In the genomic region with DNA sequence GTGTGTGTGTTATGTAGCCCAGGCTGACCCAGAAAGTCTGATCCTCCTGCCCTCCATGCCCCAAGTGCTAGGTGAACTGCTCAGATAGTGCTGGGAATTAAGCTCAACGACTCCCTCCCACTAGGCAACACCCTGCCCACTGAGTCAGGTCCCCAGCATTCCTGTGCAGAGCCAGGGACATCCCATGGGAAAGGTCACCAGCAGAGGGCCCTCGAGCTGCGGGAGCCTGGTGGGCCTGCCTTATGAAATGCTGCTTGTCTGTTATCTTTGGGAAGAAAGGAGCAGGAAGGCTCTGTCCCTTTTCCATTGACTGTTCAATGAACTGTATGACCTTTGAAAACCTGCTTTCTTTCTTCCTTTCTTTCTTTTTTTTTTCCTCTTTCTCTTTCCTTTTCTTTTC, we compare ENCODE assay signal across 8 mouse cellular contexts.
DNase-seq lines count a peak whose midpoint lies in the region; TF ChIP-seq lines count a peak whose summit lies in the region.

No protein-coding gene starts in this region.

- no peak overlapping the region for H3K27ac ChIP-seq in left cerebral cortex, adult 2 months

- DNase-seq in left cerebral cortex, adult 2 months (ENCODE audit: extremely low spot score in 1 of 2, low spot score in 2 of 2) = no peak
- DNase-seq in left cerebral cortex, adult 11 months (ENCODE audit: low spot score) = no peak
- DNase-seq in R1 (ENCODE audit: low read depth, low spot score) = peak; percentile 68
- DNase-seq in brain, adult 2 months (ENCODE audit: low read depth, low spot score) = peak; percentile 42
- DNase-seq in kidney, adult 9 months = peak; percentile 69
- peak; percentile 90 for DNase-seq in testis, postnatal 10 days (ENCODE audit: low spot score)
- no peak for DNase-seq in thymus, postnatal 14 days
- DNase-seq in natural killer cell, adult 2 months (ENCODE audit: low spot score in 2 of 2) = no peak

- H3K4me3 ChIP-seq in left cerebral cortex, adult 2 months = no peak overlapping the region

- peak; percentile 56 for TF ChIP-seq CTCF in left cerebral cortex, adult 2 months (IDR thresholded peaks at IDR 0.05)

- intact Hi-C loops in left cerebral cortex, adult 2 months (cut with DNase I) = loop anchor here (2.0 to 5.0 kb wide), 2 partner anchors 45 to 81 kb away; no protein-coding TSS in a partner anchor

Comparison
In these comparisons a context has a peak if more than half of its experiments do, and no peak if none do; other contexts are left out.
1. DNase-seq: peak in R1 (single experiment), brain, adult 2 months (single experiment), kidney, adult 9 months (single experiment) and testis, postnatal 10 days (single experiment); none in left cerebral cortex, adult 2 months (0 of 2), left cerebral cortex, adult 11 months (single experiment), thymus, postnatal 14 days (single experiment) and natural killer cell, adult 2 months (0 of 2).